Mouse (Mus musculus) CH12.LX (cell line): ENCODE results near the gene Nfe2l2. TPM values are rescaled to one million over a fixed set of nuclear protein-coding genes. Genes with fewer than 3 reads are reported as not detected.

ENCODE experiments used
- DNase-seq: peaks from one replicate; pipeline ENCODE4 v3.0.0-alpha.2; 2013; ENCODE audit errors: extremely low read depth
- H3K27ac ChIP-seq: 2 replicates; pipeline ENCODE4 v1.5.1; 2012; ENCODE audit warnings: low read depth, mild to moderate bottlenecking, control low read depth, moderate library complexity; ENCODE audit not compliant: insufficient read depth
- H3K27me3 ChIP-seq: replicated peaks from 2 replicates; pipeline ENCODE3; 2012; ENCODE audit warnings: inconsistent platforms
- H3K36me3 ChIP-seq, 2 experiments: replicated peaks in 1 of 2; 2 replicates each; pipeline versions ENCODE3 to v1.6.1; 2012; ENCODE audit warnings: inconsistent platforms in 1 of 2, low read length in 1 of 2, mild to moderate bottlenecking in 1 of 2, mixed read lengths in 1 of 2, moderate library complexity in 1 of 2; ENCODE audit not compliant: control insufficient read depth in 1 of 2, insufficient read depth in 1 of 2
- H3K4me1 ChIP-seq, 2 experiments: 2 replicates each; pipeline ENCODE4 v1.6.1; 2012; ENCODE audit warnings: inconsistent platforms in 1 of 2, moderate library complexity in 1 of 2; ENCODE audit not compliant: insufficient read depth in 2 of 2, control insufficient read depth in 1 of 2
- H3K4me2 ChIP-seq: 2 replicates; pipeline ENCODE4 v1.6.1; 2012; ENCODE audit warnings: low read depth, mild to moderate bottlenecking, control low read depth; ENCODE audit not compliant: poor library complexity, insufficient read depth, severe bottlenecking
- H3K4me3 ChIP-seq, 3 experiments: fragments of 150-350 bp in 1 of 3; sonication (generic) in 1 of 3; replicated peaks in 1 of 3; 2 replicates each; pipeline versions ENCODE3 to v1.5.1; 2011 to 2012; ENCODE audit warnings: low read depth in 2 of 3, low read length in 2 of 3, mild to moderate bottlenecking in 2 of 3, moderate library complexity in 2 of 3, control low read depth in 1 of 3, improper control_type of control experiment in 1 of 3, inconsistent platforms in 1 of 3, mixed read lengths in 1 of 3; ENCODE audit not compliant: poor library complexity in 1 of 3
- H3K79me2 ChIP-seq: replicated peaks from 2 replicates; pipeline ENCODE4 v1.6.1; 2012; ENCODE audit warnings: mild to moderate bottlenecking, moderate library complexity; ENCODE audit not compliant: control insufficient read depth, poor library complexity, insufficient read depth, severe bottlenecking; ENCODE audit errors: extremely low read depth
- H3K9ac ChIP-seq: 2 replicates; pipeline ENCODE4 v1.6.1; 2012; ENCODE audit warnings: low read depth, mild to moderate bottlenecking, control low read depth, moderate library complexity; ENCODE audit not compliant: insufficient read depth
- H3K9me3 ChIP-seq: replicated peaks from 2 replicates; pipeline ENCODE3; 2012; ENCODE audit warnings: low read length, inconsistent platforms, mixed read lengths
- BHLHE40 ChIP-seq: IDR thresholded peaks from 2 replicates; pipeline ENCODE4 v1.6.1; 2011; ENCODE audit warnings: mild to moderate bottlenecking, low read depth, low read length, improper control_type of control experiment
- CTCF ChIP-seq, 2 experiments: IDR thresholded peaks in 1 of 2; conservative IDR thresholded peaks in 1 of 2; 2 replicates each; pipeline ENCODE4 v1.5.1; 2011 to 2012; ENCODE audit warnings: low read depth in 2 of 2, low read length in 2 of 2, improper control_type of control experiment in 1 of 2, inconsistent platforms in 1 of 2, mild to moderate bottlenecking in 1 of 2, moderate library complexity in 1 of 2
- E2F4 ChIP-seq: IDR thresholded peaks from 2 replicates; pipeline ENCODE4 v1.6.1; 2011; ENCODE audit warnings: low read depth, low read length, improper control_type of control experiment; ENCODE audit not compliant: insufficient replicate concordance
- ELF1 ChIP-seq: IDR thresholded peaks from 2 replicates; pipeline ENCODE4 v1.6.1; 2014; ENCODE audit warnings: low read depth, mild to moderate bottlenecking, inconsistent platforms, low read length, improper control_type of control experiment
- EP300 ChIP-seq: IDR thresholded peaks from 2 replicates; pipeline ENCODE4 v1.6.1; 2011; ENCODE audit warnings: low read length, improper control_type of control experiment
- ETS1 ChIP-seq: conservative IDR thresholded peaks from 2 replicates; pipeline ENCODE4 v1.6.1; 2012; ENCODE audit warnings: low read depth, mild to moderate bottlenecking, inconsistent platforms, low read length, improper control_type of control experiment, moderate library complexity
- IRF4 ChIP-seq: IDR thresholded peaks from 2 replicates; pipeline ENCODE4 v1.6.1; 2014; ENCODE audit warnings: low read depth, mild to moderate bottlenecking, inconsistent platforms, low read length, improper control_type of control experiment
- JUN ChIP-seq: IDR thresholded peaks from 2 replicates; pipeline ENCODE4 v1.6.1; 2011; ENCODE audit warnings: low read depth, mild to moderate bottlenecking, low read length, improper control_type of control experiment, moderate library complexity; ENCODE audit not compliant: insufficient read depth
- KAT2A ChIP-seq: IDR thresholded peaks from 2 replicates; pipeline ENCODE4 v1.6.1; 2012; ENCODE audit warnings: low read length, improper control_type of control experiment, inconsistent platforms; ENCODE audit not compliant: insufficient replicate concordance
- MAFK ChIP-seq: IDR thresholded peaks from 2 replicates; pipeline ENCODE4 v1.6.1; 2011; ENCODE audit warnings: low read length, improper control_type of control experiment; ENCODE audit not compliant: insufficient replicate concordance
- MEF2A ChIP-seq: IDR thresholded peaks from 2 replicates; pipeline ENCODE4 v1.6.1; 2014; ENCODE audit warnings: low read depth, mild to moderate bottlenecking, inconsistent platforms, low read length, improper control_type of control experiment, borderline replicate concordance
- MYC ChIP-seq: IDR thresholded peaks from 2 replicates; pipeline ENCODE4 v1.6.1; 2011; ENCODE audit warnings: low read depth, mild to moderate bottlenecking, improper control_type of control experiment, low read length
- PAX5 ChIP-seq: IDR thresholded peaks from 2 replicates; pipeline ENCODE4 v1.6.1; 2012; ENCODE audit warnings: low read length, inconsistent platforms, mixed read lengths
- RAD21 ChIP-seq: IDR thresholded peaks from 2 replicates; pipeline ENCODE4 v1.6.1; 2011; ENCODE audit warnings: low read depth, mild to moderate bottlenecking, low read length, improper control_type of control experiment, moderate library complexity
- SIN3A ChIP-seq: IDR thresholded peaks from 2 replicates; pipeline ENCODE4 v1.6.1; 2012; ENCODE audit warnings: low read length, improper control_type of control experiment, inconsistent platforms
- TBP ChIP-seq: conservative IDR thresholded peaks from 2 replicates; pipeline ENCODE4 v1.6.1; 2011; ENCODE audit warnings: low read depth, low read length, improper control_type of control experiment
- TCF12 ChIP-seq: IDR thresholded peaks from 2 replicates; pipeline ENCODE4 v1.6.1; 2014; ENCODE audit warnings: low read depth, mild to moderate bottlenecking, inconsistent platforms, low read length, improper control_type of control experiment
- ZC3H11A ChIP-seq: IDR thresholded peaks from 2 replicates; pipeline ENCODE4 v1.6.1; 2012; ENCODE audit warnings: low read depth, mild to moderate bottlenecking, inconsistent platforms, low read length, improper control_type of control experiment
- ZNF384 ChIP-seq: IDR thresholded peaks from 2 replicates; pipeline ENCODE4 v1.6.1; 2012; ENCODE audit warnings: low read depth, low read length, improper control_type of control experiment, inconsistent platforms
- dilution Hi-C: fragments of 300-500 bp; cut with MboI; formaldehyde crosslinking; loops from 2 replicates; pipeline ENCODE4 v1.14.3; 2020; ENCODE audit warnings: low sequenced_read_pairs; ENCODE audit not compliant: extremely low pct_unique_long_range_greater_than_20kb, extremely low pct_ligation_motif_present
- in situ Hi-C: fragments of 300-500 bp; cut with MboI; formaldehyde crosslinking; loops from 3 replicates; pipeline ENCODE4 v1.14.3; 2019; ENCODE audit warnings: low sequenced_read_pairs, low pct_ligation_motif_present, low pct_unique_long_range_greater_than_20kb, mixed read lengths
- polyA plus RNA-seq: library from polyadenylated mRNA; unstranded; fragments of >175 nt; gene quantifications from 2 replicates; pipeline ENCODE4 v1.2.1, GENCODE M21; 2012; ENCODE audit warnings: low read depth; ENCODE audit not compliant: insufficient read length
- total RNA-seq, 2 experiments: library from RNA; depleted of rRNA; stranded (reverse); fragments of 300-350 nt in 1 of 2; fragments of >200 nt in 1 of 2; gene quantifications; 2 replicates each; pipeline ENCODE4 v1.2.3; 2012 to 2014

Gene Nfe2l2
- total and polyA plus RNA-seq, 3 experiments = 11.6 to 32.6 (median 21.7) TPM

GRCm38 (mm10) chr2:75685458-75685861 is 19.0 kb downstream of the Nfe2l2 start:
- DNase-seq = peak; percentile 84
- Histone ChIP-seq H3K36me3 (peaks cover 0 to 30% of the 10 kb centered on the region in 2 experiments), H3K4me1 (peaks cover 30 to 87% of the 10 kb centered on the region in 2 experiments), H3K4me2 (peak overlapping the region; percentile 54), H3K27ac (peak overlapping the region; percentile 56; the same call in 1 of the 2 replicates), H3K27me3 (no peaks in the 10 kb centered on the region), H3K79me2 (peaks cover 63% of the 10 kb centered on the region), H3K4me3 (peak overlapping the region in 2 of 3 experiments; percentile 8 to 27), H3K9me3 (no peaks in the 10 kb centered on the region), H3K9ac (peak overlapping the region; percentile 29)
- in situ Hi-C loops (loop anchor here (10.0 kb wide), 1 partner anchor 89 kb away; no protein-coding TSS in a partner anchor), dilution Hi-C loops (no loop called here)
- TF ChIP-seq JUN (peak; percentile 33; the same call in 1 of the 2 replicates), E2F4 (no peak), TCF12 (peak; percentile 12; the same call in 1 of the 2 replicates), ELF1 (0 out of 2 replicates have a peak, but pooled peaks have one; percentile 19), MEF2A (peak; percentile 46; the same call in 1 of the 2 replicates), BHLHE40 (peak; percentile 72), IRF4 (peak; percentile 74), MAFK (peak; percentile 67), KAT2A (no peak), ETS1 (peak; percentile 91), SIN3A (peak; percentile 49; the same call in 1 of the 2 replicates), MYC (no peak), PAX5 (no peak), EP300 (peak; percentile 17; the same call in 1 of the 2 replicates), ZC3H11A (no peak)

DNA sequence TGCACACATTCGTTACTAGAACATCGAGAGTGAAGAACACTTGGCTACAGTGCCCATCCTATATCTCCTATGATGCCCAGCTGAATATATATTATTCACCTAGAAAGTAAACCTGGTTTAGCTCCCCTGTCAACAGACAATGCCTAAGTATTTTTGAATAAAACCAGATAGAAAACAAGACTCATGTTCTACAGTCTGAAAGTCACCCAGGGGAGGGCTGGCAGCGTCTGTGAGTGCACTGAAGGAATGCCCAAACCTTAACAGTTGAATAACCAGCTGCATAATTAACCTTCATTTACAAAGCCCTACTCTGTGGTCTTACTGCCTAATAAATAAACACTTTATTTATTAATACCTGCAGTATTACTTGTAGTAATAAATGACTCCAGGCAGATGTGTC is 19.9 kb downstream of the Nfe2l2 start:
- Histone ChIP-seq H3K4me2 (no peak overlapping the region), H3K9ac (no peak overlapping the region), H3K27me3 (no peaks in the 10 kb centered on the region), H3K36me3 (peaks cover 2 to 35% of the 10 kb centered on the region in 2 experiments), H3K4me3 (peak overlapping the region in 1 of 3 experiments; percentile 34), H3K27ac (no peak overlapping the region), H3K79me2 (peaks cover 68% of the 10 kb centered on the region), H3K4me1 (peaks cover 25 to 84% of the 10 kb centered on the region in 2 experiments; a peak in 3 of 4 replicates), H3K9me3 (no peaks in the 10 kb centered on the region)
- in situ Hi-C loops (loop anchor here (10.0 kb wide), 1 partner anchor 90 kb away; no protein-coding TSS in a partner anchor), dilution Hi-C loops (no loop called here)
- TF ChIP-seq IRF4 (no peak), TBP (no peak), EP300 (no peak), E2F4 (no peak), ETS1 (no peak), ZNF384 (no peak), RAD21 (no peak), KAT2A (no peak), CTCF (conservative IDR thresholded peaks at IDR 0.05 in 1 of 2, IDR thresholded peaks at IDR 0.05 in 1 of 2; ENCODE audit: low read depth in 2 of 2, low read length in 2 of 2) (no peak), ELF1 (no peak)
- DNase-seq = no peak
